Mouse (Mus musculus): Measurements from ENCODE around the gene Nrip1. TPM values are rescaled to one million over a fixed set of nuclear protein-coding genes. Genes with fewer than 3 reads are reported as not detected.
A peak's percentile ranks its signal among the peaks of the same experiment; 100 is the strongest.

The Nrip1 gene
- polyA plus RNA-seq, 1 experiment from 2014 or later, result 23.3 TPM

- Histone ChIP-seq H3K36me3 (peaks cover 48% of the 10 kb centered on the region), H3K27me3 (replicated peaks) (no peaks in the 10 kb centered on the region), H3K4me1 (peaks cover 57% of the 10 kb centered on the region), H3K4me2 (peak overlapping the region; percentile 46), H3K27ac (replicated peaks) (peak overlapping the region; percentile 76), H3K9me3 (no peaks in the 10 kb centered on the region), H3K9ac (no peak overlapping the region), H3K4me3 (no peak overlapping the region)
- whole genome bisulfite sequencing, result 65% methylated on average over 15 of the region's 15 CpGs
- ATAC-seq (ENCODE audit: extremely low read depth, insufficient number of reproducible peaks, low FRiP score, low TSS enrichment), result peak; percentile 61; the same call in 1 of the 2 replicates
Measured at GRCm38 (mm10) chr16:76294550-76294949, 79.1 kb downstream of the Nrip1 start.

GRCm38 (mm10) chr16:76293765-76294463 lies 79.7 kb downstream of the Nrip1 start:
- Histone ChIP-seq H3K4me1 (peaks cover 54% of the 10 kb centered on the region), H3K9ac (peak overlapping the region; percentile 33), H3K9me3 (no peaks in the 10 kb centered on the region), H3K4me3 (0 out of 2 replicates have a peak overlapping the region, but pooled peaks have one; percentile 12), H3K27me3 (replicated peaks) (no peaks in the 10 kb centered on the region), H3K4me2 (peak overlapping the region; percentile 46), H3K36me3 (peaks cover 52% of the 10 kb centered on the region), H3K27ac (replicated peaks) (peak overlapping the region; percentile 76)
- WGBS, result 52% methylated on average over 20 of the region's 20 CpGs
- ATAC-seq (ENCODE audit: extremely low read depth, insufficient number of reproducible peaks, low FRiP score, low TSS enrichment), result peak; percentile 61; the same call in 1 of the 2 replicates

- Histone ChIP-seq H3K9me3 (no peaks in the 10 kb centered on the region), H3K27ac (replicated peaks) (peak overlapping the region; percentile 54; the same call in 1 of the 2 replicates), H3K4me2 (peak overlapping the region; percentile 46; the same call in 1 of the 2 replicates), H3K4me3 (no peak overlapping the region), H3K9ac (no peak overlapping the region; the same call in 1 of the 2 replicates), H3K4me1 (peaks cover 48% of the 10 kb centered on the region), H3K36me3 (peaks cover 56% of the 10 kb centered on the region), H3K27me3 (replicated peaks) (no peaks in the 10 kb centered on the region)
- no peak for ATAC-seq (ENCODE audit: extremely low read depth, insufficient number of reproducible peaks, low FRiP score, low TSS enrichment)
- WGBS, result 90% methylated on average over 21 of the region's 21 CpGs
Measured at GRCm38 (mm10) chr16:76293176-76293575, 80.5 kb downstream of the Nrip1 start.

GRCm38 (mm10) chr16:76292656-76293055 lies 81.0 kb downstream of the Nrip1 start:
- H3K4me1 ChIP-seq, result peaks cover 43% of the 10 kb centered on the region
- WGBS, result 84% methylated on average over 15 of the region's 15 CpGs
- no peak overlapping the region for H3K9ac ChIP-seq
- ATAC-seq (ENCODE audit: extremely low read depth, insufficient number of reproducible peaks, low FRiP score, low TSS enrichment), result no peak
- no peak overlapping the region for H3K27ac ChIP-seq (replicated peaks)
- H3K9me3 ChIP-seq, result no peaks in the 10 kb centered on the region
- no peak overlapping the region for H3K4me3 ChIP-seq
- H3K36me3 ChIP-seq, result peaks cover 56% of the 10 kb centered on the region
- no peaks in the 10 kb centered on the region for H3K27me3 ChIP-seq (replicated peaks)
- H3K4me2 ChIP-seq, result no peak overlapping the region

- H3K9ac ChIP-seq, result no peak overlapping the region
- no peak overlapping the region for H3K4me2 ChIP-seq
- H3K4me3 ChIP-seq, result no peak overlapping the region
- H3K4me1 ChIP-seq, result peaks cover 39% of the 10 kb centered on the region
- peaks cover 56% of the 10 kb centered on the region for H3K36me3 ChIP-seq
- ATAC-seq (ENCODE audit: extremely low read depth, insufficient number of reproducible peaks, low FRiP score, low TSS enrichment), result no peak
- no peaks in the 10 kb centered on the region for H3K27me3 ChIP-seq (replicated peaks)
- no peaks in the 10 kb centered on the region for H3K9me3 ChIP-seq
- 94% methylated on average over 14 of the region's 14 CpGs for WGBS
- no peak overlapping the region for H3K27ac ChIP-seq (replicated peaks)
Measured at GRCm38 (mm10) chr16:76291366-76291765, 82.3 kb downstream of the Nrip1 start.

GRCm38 (mm10) chr16:76289495-76289894 lies 84.1 kb downstream of the Nrip1 start:
- ATAC-seq (ENCODE audit: extremely low read depth, insufficient number of reproducible peaks, low FRiP score, low TSS enrichment), result no peak
- peaks cover 53% of the 10 kb centered on the region for H3K36me3 ChIP-seq
- peaks cover 24% of the 10 kb centered on the region for H3K4me1 ChIP-seq
- H3K9ac ChIP-seq, result no peak overlapping the region
- H3K4me2 ChIP-seq, result no peak overlapping the region
- no peaks in the 10 kb centered on the region for H3K27me3 ChIP-seq (replicated peaks)
- H3K4me3 ChIP-seq, result no peak overlapping the region
- WGBS, result 80% methylated on average over 2 of the region's 2 CpGs
- no peak overlapping the region for H3K27ac ChIP-seq (replicated peaks)
- no peaks in the 10 kb centered on the region for H3K9me3 ChIP-seq

- H3K27me3 ChIP-seq (replicated peaks), result no peaks in the 10 kb centered on the region
- H3K9me3 ChIP-seq, result no peaks in the 10 kb centered on the region
- 47% methylated on average over 3 of the region's 3 CpGs for WGBS
- H3K9ac ChIP-seq, result no peak overlapping the region
- no peak overlapping the region for H3K4me3 ChIP-seq
- H3K4me1 ChIP-seq, result peaks cover 7% of the 10 kb centered on the region; the same call in 1 of the 2 replicates
- no peak overlapping the region for H3K27ac ChIP-seq (replicated peaks)
- no peak overlapping the region for H3K4me2 ChIP-seq
- H3K36me3 ChIP-seq, result peaks cover 3% of the 10 kb centered on the region
- no peak for ATAC-seq (ENCODE audit: extremely low read depth, insufficient number of reproducible peaks, low FRiP score, low TSS enrichment)
Measured at GRCm38 (mm10) chr16:76283796-76284195, 89.8 kb downstream of the Nrip1 start.

GRCm38 (mm10) chr16:76281850-76282249 lies 91.8 kb downstream of the Nrip1 start:
- H3K36me3 ChIP-seq, result no peaks in the 10 kb centered on the region
- no peak overlapping the region for H3K9ac ChIP-seq
- WGBS, result 63% methylated on average over 6 of the region's 6 CpGs
- peaks cover 7% of the 10 kb centered on the region; the same call in 1 of the 2 replicates for H3K4me1 ChIP-seq
- H3K27me3 ChIP-seq (replicated peaks), result no peaks in the 10 kb centered on the region
- H3K4me3 ChIP-seq, result no peak overlapping the region
- H3K27ac ChIP-seq (replicated peaks), result no peak overlapping the region
- ATAC-seq (ENCODE audit: extremely low read depth, insufficient number of reproducible peaks, low FRiP score, low TSS enrichment), result no peak
- H3K4me2 ChIP-seq, result no peak overlapping the region
- no peaks in the 10 kb centered on the region for H3K9me3 ChIP-seq

GRCm38 (mm10) chr16:76280365-76280764 lies 93.3 kb downstream of the Nrip1 start:
- Histone ChIP-seq H3K9me3 (no peaks in the 10 kb centered on the region), H3K9ac (no peak overlapping the region)

GRCm38 (mm10) chr16:76276271-76276670 lies 97.4 kb downstream of the Nrip1 start:
- Histone ChIP-seq H3K27me3 (replicated peaks) (no peaks in the 10 kb centered on the region), H3K4me1 (no peaks in the 10 kb centered on the region), H3K36me3 (no peaks in the 10 kb centered on the region), H3K9ac (no peak overlapping the region), H3K27ac (replicated peaks) (no peak overlapping the region), H3K4me3 (no peak overlapping the region), H3K9me3 (no peaks in the 10 kb centered on the region), H3K4me2 (no peak overlapping the region)
- 80% methylated on average over 3 of the region's 3 CpGs for WGBS
- no peak for ATAC-seq (ENCODE audit: extremely low read depth, insufficient number of reproducible peaks, low FRiP score, low TSS enrichment)

More at GRCm38 (mm10) chr16:76280365-76280764, 93.3 kb downstream of the Nrip1 start:
- no peaks in the 10 kb centered on the region for H3K36me3 ChIP-seq
- peaks cover 7% of the 10 kb centered on the region; the same call in 1 of the 2 replicates for H3K4me1 ChIP-seq
- H3K4me3 ChIP-seq, result no peak overlapping the region
- no peaks in the 10 kb centered on the region for H3K27me3 ChIP-seq (replicated peaks)
- WGBS, result 72% methylated on average over 8 of the region's 8 CpGs
- ATAC-seq (ENCODE audit: extremely low read depth, insufficient number of reproducible peaks, low FRiP score, low TSS enrichment), result no peak
- H3K27ac ChIP-seq (replicated peaks), result no peak overlapping the region
- no peak overlapping the region for H3K4me2 ChIP-seq

- Histone ChIP-seq H3K27me3 (replicated peaks) (no peaks in the 10 kb centered on the region), H3K9me3 (no peaks in the 10 kb centered on the region), H3K4me2 (no peak overlapping the region), H3K4me3 (no peak overlapping the region), H3K9ac (no peak overlapping the region), H3K27ac (replicated peaks) (no peak overlapping the region), H3K4me1 (no peaks in the 10 kb centered on the region), H3K36me3 (no peaks in the 10 kb centered on the region)
- 84% methylated on average over 3 of the region's 3 CpGs for WGBS
- ATAC-seq (ENCODE audit: extremely low read depth, insufficient number of reproducible peaks, low FRiP score, low TSS enrichment), result no peak
Measured at GRCm38 (mm10) chr16:76275584-76275983, 98.0 kb downstream of the Nrip1 start.

GRCm38 (mm10) chr16:76275166-76275565 lies 98.5 kb downstream of the Nrip1 start:
- no peaks in the 10 kb centered on the region for H3K36me3 ChIP-seq
- no peak for ATAC-seq (ENCODE audit: extremely low read depth, insufficient number of reproducible peaks, low FRiP score, low TSS enrichment)
- H3K27ac ChIP-seq (replicated peaks), result no peak overlapping the region
- no peak overlapping the region for H3K4me2 ChIP-seq
- H3K9me3 ChIP-seq, result no peaks in the 10 kb centered on the region
- H3K4me1 ChIP-seq, result no peaks in the 10 kb centered on the region
- H3K9ac ChIP-seq, result no peak overlapping the region
- H3K27me3 ChIP-seq (replicated peaks), result no peaks in the 10 kb centered on the region
- no peak overlapping the region for H3K4me3 ChIP-seq
- 77% methylated on average over 7 of the region's 7 CpGs for WGBS

All from heart, embryonic 13.5 days (tissue).